Mouse (Mus musculus) erythroblast, embryonic 14.5 days (primary cell): ENCODE data around the gene Exosc5. TPM values are rescaled to one million over a fixed set of nuclear protein-coding genes. Genes with fewer than 3 reads are reported as not detected.

Source experiments
- H3K27me3 ChIP-seq: 2 replicates; pipeline ENCODE4 v1.6.1; 2012; ENCODE audit warnings: inconsistent platforms; ENCODE audit not compliant: control insufficient read depth
- H3K36me3 ChIP-seq: 2 replicates; pipeline ENCODE4 v1.6.1; 2012; ENCODE audit warnings: mild to moderate bottlenecking, inconsistent platforms; ENCODE audit not compliant: control insufficient read depth
- H3K4me1 ChIP-seq: 2 replicates; pipeline ENCODE4 v1.6.1; 2012; ENCODE audit warnings: inconsistent platforms; ENCODE audit not compliant: control insufficient read depth
- H3K4me3 ChIP-seq: replicated peaks from 2 replicates; pipeline ENCODE3; 2012; ENCODE audit warnings: moderate library complexity, mild to moderate bottlenecking, inconsistent platforms
- H3K9me3 ChIP-seq: 2 replicates; pipeline ENCODE4 v1.6.1; 2012; ENCODE audit warnings: low read length, inconsistent platforms, mixed read lengths; ENCODE audit not compliant: control insufficient read depth
- GATA1 ChIP-seq: IDR thresholded peaks from 2 replicates; pipeline ENCODE4 v1.6.1; 2012; ENCODE audit warnings: low read length, inconsistent platforms, mixed read lengths
- TAL1 ChIP-seq: IDR thresholded peaks from 3 replicates; pipeline ENCODE4 v1.6.1; 2012; ENCODE audit warnings: low read length, inconsistent platforms, mixed read lengths
- polyA plus RNA-seq: library from polyadenylated mRNA; stranded (reverse); fragments of >175 nt; gene quantifications from 2 replicates; pipeline ENCODE4 v1.2.3, GENCODE M21; 2012

The Exosc5 gene
- polyA plus RNA-seq, 1 experiment = 11.8 TPM

DNA sequence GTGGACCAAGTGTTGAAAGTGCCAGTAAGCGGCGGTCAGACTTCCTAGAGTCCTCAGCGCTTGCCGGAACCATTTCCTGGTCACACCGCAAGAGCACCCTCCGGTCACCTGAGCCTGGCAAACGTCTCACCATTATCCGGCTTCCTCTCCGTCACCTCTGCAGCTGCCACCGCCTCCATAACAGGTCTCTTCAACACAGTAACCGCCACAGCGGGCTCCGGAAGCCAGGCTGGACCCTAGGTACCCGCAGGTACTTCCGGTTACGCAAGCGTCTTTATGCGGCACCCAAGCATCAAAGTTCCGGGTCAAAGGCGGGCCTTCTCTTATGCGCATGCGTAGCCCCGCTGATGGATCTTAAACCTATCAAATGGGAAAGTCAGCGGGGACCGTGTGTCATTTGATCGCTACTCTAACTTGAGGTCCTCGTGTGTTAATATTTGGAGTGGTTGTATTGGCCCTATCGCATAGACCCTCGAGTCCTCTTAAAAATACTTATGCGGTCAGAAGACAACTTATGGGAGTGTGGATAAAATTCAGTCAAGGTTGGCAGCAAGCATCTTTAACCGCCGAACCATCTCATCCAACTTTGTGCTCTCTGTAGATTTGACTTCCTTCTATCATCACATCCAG, 59.9 kb downstream of the Exosc5 start, which contains the start of gene Ccdc97:
Ccdc97 (minus strand) TSS at position 301 of the 630 bp plus-strand sequence.
- TF ChIP-seq GATA1 = no peak
- no peak for TF ChIP-seq TAL1
- no peaks in the 10 kb centered on the region for H3K9me3 ChIP-seq
- peaks cover 78% of the 10 kb centered on the region for H3K36me3 ChIP-seq
- no peaks in the 10 kb centered on the region for H3K27me3 ChIP-seq
- peak within 1 kb of the TSS; percentile 76 for H3K4me3 ChIP-seq
- peaks cover 48% of the 10 kb centered on the region for H3K4me1 ChIP-seq

DNA sequence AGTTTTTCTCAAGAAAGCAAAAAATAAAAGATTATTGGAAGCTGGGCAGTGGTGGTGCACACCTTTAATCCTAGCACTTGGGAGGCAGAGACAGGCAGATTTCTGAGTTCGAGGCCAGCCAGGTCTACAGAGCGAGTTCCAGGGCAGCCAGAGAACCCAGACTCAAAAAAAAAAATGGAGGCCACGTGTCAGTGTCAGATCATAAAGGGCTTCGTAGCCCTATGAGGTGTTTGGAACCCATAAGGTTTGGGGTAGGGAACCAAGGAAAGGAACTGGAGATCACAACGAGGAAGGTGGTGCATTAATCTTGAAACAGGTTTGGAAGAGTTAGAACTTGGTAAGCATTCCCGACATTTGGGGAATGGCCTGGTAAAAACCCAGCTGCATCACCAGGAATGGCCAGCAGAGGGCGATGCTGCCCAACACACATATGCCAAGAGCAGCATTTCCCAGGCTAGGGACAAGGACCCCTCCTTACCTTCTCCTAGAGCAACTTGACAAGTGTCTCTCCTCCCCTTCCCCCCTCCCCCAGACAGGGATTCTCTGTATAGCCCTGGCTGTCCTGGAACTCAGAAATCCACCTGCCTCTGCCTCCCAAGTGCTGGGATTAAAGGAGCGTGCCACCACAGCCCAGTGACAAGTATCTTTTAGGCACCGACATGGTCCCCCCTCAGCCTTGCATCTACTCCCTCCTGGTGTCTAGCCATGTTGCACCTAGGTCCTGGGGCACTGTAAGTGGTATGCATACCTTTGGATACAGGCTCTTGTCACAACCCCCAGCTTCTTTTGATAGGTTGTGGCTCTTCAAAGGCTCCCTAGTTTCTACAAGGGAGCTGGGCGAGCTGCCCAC, 61.0 kb downstream of the Exosc5 start:
- peaks cover 50% of the 10 kb centered on the region for H3K4me1 ChIP-seq

DNA sequence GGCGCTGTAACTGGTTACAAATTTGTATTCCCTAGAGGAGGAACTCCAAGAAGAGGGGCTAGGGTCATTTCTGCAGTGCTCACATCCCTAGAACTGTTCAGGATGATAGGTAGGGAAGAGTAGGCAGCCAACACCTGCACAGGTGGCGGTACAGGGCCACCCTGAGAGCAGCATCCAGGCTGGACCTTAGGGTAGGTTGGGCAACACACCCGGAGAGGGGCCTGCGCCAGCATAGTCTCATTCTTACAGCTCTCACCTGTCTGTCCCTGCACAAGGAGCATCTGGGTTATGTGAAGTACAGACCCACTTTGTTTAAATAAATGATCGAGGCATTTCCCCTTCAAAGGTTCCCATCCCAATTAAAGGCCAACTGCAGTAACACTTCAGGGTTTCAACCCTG, 61.8 kb downstream of the Exosc5 start:
- H3K4me3 ChIP-seq = no peak overlapping the region
- H3K36me3 ChIP-seq = peaks cover 78% of the 10 kb centered on the region
- H3K27me3 ChIP-seq = no peaks in the 10 kb centered on the region; the same call in 1 of the 2 replicates

More for the DNA sequence above, 61.0 kb downstream of the Exosc5 start:
- TF ChIP-seq GATA1 = no peak
- TF ChIP-seq TAL1 = no peak
- no peak overlapping the region for H3K4me3 ChIP-seq
- H3K27me3 ChIP-seq = no peaks in the 10 kb centered on the region; the same call in 1 of the 2 replicates
- H3K9me3 ChIP-seq = no peaks in the 10 kb centered on the region
- peaks cover 78% of the 10 kb centered on the region for H3K36me3 ChIP-seq

More for the DNA sequence above, 61.8 kb downstream of the Exosc5 start:
- Histone ChIP-seq H3K4me1 (peaks cover 50% of the 10 kb centered on the region), H3K9me3 (no peaks in the 10 kb centered on the region)
- no peak for TF ChIP-seq TAL1
- no peak for TF ChIP-seq GATA1

Other genes starting within 250 kb of the Exosc5 start
- not detected in 2 replicates for gene Cxcl17, start 246.3 kb upstream of the Exosc5 start, polyA plus RNA-seq
- gene Ceacam1, start 181.6 kb upstream of the Exosc5 start, polyA plus RNA-seq = 0.01 TPM in 1 of 2 replicates, not detected in the other
- gene Ceacam2, start 119.3 kb upstream of the Exosc5 start, polyA plus RNA-seq = not detected in 2 replicates
- not detected in 2 replicates for gene Erich4, start 43.3 kb upstream of the Exosc5 start, polyA plus RNA-seq
- gene Dmac2, start 39.8 kb upstream of the Exosc5 start, polyA plus RNA-seq = 0.73 and 1.1 TPM in 2 replicates
- gene B3gnt8, start 32.5 kb upstream of the Exosc5 start, polyA plus RNA-seq = 0.10 and 0.23 TPM in 2 replicates
- 2.4 and 3.2 TPM in 2 replicates for gene Bckdha, start 183 bp upstream of the Exosc5 start, polyA plus RNA-seq
- gene Tmem91, start 16.0 kb downstream of the Exosc5 start, polyA plus RNA-seq = 0.01 and 0.11 TPM in 2 replicates
- gene B9d2, start 21.6 kb downstream of the Exosc5 start, polyA plus RNA-seq = 4.8 and 8.3 TPM in 2 replicates
- 21.9 and 23.6 TPM in 2 replicates for gene Tgfb1, start 27.8 kb downstream of the Exosc5 start, polyA plus RNA-seq
- gene Ccdc97, start 59.9 kb downstream of the Exosc5 start, polyA plus RNA-seq = 8.8 and 9.3 TPM in 2 replicates
- 32.8 and 36.7 TPM in 2 replicates for gene Hnrnpul1, start 95.6 kb downstream of the Exosc5 start, polyA plus RNA-seq
- gene Axl, start 129.5 kb downstream of the Exosc5 start, polyA plus RNA-seq = 0.26 and 0.61 TPM in 2 replicates
- not detected in 2 replicates for gene Cyp2s1, start 157.7 kb downstream of the Exosc5 start, polyA plus RNA-seq
- gene Cyp2b10, start 238.5 kb downstream of the Exosc5 start, polyA plus RNA-seq = not detected in 2 replicates